Mouse (Mus musculus) heart, adult 9 months (tissue): Measurements from ENCODE around the gene Met.

ENCODE experiments used
- DNase-seq, 2 experiments: peaks; one replicate each; pipeline ENCODE4 v3.0.0; 2022; ENCODE audit warnings: low spot score in 2 of 2

The Met gene

DNA sequence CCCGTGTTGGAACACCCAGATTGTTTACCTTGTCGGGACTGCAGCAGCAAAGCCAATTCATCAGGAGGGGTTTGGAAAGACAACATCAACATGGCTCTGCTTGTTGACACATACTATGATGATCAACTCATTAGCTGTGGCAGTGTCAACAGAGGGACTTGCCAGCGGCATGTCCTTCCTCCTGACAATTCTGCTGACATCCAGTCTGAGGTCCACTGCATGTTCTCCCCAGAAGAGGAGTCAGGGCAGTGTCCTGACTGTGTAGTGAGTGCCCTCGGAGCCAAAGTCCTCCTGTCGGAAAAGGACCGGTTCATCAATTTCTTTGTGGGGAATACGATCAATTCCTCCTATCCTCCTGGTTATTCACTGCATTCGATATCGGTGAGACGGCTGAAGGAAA is 27.9 kb downstream of the Met start:
- no peak for DNase-seq

DNA sequence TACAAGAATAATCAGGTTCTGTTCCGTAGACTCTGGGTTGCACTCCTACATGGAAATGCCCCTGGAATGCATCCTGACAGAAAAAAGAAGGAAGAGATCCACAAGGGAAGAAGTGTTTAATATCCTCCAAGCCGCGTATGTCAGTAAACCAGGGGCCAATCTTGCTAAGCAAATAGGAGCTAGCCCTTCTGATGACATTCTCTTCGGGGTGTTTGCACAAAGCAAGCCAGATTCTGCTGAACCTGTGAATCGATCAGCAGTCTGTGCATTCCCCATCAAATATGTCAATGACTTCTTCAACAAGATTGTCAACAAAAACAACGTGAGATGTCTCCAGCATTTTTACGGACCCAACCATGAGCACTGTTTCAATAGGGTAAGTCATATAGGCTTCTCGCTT is 28.5 kb downstream of the Met start:
- no peak for DNase-seq

DNA sequence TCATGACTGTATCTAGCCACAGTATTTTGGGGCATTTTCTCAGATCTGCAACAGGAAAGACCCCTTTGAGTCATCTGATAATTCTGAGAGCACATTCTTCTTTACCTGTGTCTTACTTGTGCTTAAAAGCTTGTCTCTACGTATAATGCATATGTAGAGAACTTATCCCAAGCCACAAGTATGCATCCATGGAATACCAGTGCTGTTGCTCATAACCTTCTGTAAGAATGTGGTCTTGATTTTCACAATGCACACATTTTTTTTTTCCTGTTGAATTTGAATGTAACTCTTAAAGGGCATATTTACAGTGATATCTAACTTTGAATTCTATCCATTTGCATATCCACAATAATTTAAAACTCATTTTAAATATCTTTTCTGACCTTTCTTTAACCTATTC is 31.8 kb downstream of the Met start:
- no peak for DNase-seq

DNA sequence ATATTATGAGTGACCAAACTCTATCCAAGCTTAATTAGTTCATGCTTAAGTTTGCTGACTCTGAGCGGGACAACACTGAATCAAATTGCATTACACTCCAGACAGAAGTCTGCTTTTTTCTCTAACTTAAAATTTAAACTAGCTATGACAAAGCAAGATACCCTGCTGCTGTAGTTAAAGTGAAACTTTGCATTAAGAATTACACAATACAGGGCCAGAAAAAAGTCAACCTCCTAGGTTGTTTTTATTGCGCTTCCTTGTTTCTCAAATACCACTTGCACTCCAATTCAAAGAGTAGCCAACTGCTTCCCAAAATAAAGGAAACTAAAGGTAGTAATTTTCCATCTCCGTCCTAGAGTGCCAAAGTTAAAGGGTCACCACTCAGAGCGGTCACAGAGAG is 33.8 kb downstream of the Met start:
- no peak for DNase-seq

DNA sequence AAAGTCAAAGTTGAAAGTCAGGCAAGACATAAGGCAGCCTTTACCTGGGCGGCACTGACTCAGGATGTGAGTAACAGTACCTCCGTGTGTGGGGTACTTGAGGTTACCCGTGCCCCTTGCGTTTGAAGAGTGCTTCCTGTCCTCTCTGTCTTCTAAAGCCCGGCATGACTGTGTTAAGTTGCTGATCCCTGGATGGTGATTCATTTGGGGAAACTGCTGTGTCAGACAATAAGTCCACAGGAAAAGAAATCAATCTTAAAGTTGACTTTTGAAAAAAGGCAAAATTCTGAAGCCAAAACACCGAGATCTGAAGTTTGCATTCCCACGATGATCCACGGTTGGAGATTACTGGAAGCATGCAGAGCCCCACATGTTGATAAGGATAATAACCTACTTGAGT is 35.2 kb downstream of the Met start:
- DNase-seq = no peak

DNA sequence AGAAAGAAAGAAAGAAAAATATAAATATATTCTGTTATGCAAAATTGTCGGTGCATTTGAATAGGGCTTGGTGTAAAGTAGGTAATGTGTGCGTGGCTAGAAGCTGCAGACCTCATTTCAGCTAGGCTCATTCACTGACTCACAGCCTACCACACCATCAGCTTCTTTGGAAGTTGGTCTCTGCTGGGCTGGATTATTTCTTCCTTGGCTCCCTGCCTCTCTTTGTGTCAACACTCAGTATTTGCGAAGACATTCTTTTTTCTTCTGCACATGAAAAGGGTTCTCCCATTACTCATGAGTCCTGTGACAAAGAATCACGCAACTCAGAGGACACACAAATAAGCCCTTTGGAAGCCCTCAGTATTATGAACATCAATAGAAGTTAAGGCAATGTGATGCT is 37.8 kb downstream of the Met start:
- no peak for DNase-seq

DNA sequence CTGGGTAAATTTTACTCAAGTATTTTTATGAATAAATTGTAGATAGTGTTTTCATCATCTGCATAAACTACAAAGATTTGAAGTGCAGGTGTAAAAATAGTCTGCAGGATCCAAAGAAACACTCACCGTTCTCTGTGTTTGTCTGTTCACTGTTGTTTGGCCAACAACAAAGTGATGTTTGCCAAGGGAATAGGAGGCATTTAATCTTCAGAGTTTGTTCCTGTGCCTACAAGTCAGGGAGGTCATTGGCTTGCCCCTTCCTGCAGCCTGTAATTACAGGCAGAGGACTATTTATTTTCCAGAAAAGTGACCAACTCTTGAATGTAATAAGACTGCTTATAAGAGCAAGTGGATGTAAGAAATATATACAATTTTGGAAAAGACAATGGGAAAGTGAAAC is 38.7 kb downstream of the Met start:
- no peak for DNase-seq

DNA sequence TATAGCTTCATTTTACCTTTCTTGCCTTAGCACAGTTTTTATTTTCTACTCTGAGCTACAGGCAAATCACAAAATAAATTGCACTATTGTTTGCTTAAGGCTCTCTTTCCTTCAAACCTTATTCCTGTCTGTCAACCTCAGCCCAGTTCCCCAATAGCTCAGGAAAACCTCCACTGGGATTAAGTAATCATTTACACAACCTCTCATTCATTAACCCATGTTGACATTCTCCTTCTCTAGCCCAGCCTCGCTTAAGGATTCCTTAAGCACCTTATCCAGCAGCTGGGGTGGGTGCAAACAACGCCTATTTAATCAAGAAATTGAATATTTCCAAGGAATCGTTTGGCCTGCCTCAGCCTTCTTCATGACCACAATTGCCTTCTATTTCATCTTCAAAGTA is 40.1 kb downstream of the Met start:
- DNase-seq = no peak

DNA sequence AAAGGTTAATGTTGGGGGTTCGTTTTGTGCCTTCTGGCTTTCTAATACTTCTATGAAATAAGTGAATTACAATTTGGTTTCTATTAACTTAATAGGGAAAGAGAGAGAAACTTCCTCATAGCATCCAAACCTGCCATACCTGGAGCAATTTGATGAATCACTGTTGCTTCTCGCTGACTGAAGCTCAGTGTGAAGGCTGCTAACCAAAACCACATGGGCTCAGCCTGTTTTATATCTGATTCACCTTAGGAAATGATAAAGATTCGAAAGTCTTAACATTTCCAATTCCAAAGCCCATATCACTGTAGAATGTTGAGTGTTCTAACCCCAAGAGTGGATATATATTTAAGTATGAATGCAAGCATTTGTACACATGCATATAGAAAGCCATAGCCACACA is 41.9 kb downstream of the Met start:
- no peak for DNase-seq

DNA sequence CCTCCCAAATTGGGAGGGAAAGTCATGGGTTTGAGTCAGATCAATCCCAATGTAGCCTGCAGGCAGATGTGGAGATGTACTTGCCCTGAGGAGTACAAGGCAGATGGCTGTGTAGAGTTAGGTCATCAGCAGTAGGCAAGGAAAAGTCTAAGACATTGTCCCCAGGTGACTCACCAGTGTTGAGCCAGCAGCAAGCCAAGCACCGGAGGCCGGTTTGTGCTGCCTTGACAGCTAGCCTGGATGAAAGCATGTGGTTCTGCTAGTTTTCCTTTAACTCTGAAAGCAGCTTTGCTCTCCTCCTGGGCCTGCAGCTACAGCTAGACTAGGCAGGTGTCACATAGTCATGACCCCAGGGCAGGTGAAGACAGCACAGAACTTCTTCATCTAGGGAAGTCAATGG is 43.2 kb downstream of the Met start:
- no peak for DNase-seq

DNA sequence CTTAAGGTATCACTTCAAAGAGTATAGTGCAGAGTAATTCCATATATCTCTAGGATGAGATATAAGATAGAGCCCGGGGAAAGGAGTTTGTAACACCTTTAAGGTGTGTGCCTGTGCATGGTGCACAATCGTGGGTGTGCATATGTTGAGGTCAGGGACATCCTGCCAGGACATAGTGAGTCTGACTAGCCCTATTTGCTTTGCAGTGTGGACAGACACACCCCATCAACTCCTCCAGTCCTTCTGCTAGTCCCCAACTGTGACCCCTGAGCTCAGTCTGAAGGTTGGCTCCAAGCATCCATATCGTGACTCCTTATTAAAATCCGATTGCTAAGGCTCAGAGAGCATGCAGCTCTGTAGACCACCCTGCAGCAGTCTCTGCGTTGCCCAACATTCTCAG is 44.6 kb downstream of the Met start:
- DNase-seq = no peak

DNA sequence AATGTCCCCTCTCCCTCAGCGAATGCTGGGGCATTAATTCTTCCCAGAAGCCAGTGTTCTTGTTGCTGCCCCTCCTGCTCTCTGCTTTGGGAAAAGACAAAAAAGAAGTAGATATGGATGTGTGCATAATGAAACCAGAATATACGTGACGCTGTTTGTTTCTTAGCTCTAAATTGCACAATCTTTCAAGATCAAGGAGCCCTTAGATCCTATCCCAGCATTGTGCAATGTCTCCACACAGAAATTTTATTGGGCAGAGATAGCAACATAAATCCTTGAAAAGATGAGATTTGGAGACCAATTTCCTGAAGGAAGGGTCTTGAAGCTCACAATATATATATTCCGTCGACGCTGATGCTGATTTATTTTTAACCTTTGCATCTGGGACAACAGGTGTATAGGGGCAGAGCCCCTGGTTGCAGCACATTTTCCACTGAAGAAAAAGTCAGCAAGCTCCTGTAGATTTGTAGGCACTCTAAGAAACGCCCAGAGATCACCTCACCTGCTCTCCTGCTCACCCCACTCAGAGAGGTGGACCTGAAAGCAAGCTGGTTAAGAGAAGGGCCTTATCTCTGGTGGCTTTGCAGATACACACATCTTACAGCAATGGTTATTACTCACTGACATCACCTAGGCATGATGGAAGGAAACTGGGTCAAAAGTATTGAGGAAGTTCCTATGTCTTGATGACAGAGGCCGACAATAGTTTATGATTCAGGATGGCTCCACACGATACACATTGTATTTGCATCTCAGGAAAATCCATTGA is 45.2 kb downstream of the Met start:
- no peak for DNase-seq

DNA sequence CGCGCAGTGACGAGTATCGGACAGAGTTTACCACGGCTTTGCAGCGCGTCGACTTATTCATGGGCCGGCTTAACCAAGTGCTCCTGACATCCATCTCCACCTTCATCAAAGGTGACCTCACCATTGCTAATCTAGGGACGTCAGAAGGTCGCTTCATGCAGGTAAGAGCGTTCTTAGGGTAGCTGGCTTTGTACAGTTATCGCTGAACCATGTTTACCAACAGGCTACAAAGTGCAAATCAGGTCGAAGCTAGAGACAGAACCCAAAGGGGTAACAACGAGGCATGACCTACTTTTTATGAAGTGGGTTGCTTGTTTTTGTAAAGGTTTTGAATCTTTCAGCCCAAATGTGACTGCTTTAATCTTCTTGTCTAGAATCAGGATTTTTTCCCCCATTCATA is 49.8 kb downstream of the Met start:
- DNase-seq = no peak

DNA sequence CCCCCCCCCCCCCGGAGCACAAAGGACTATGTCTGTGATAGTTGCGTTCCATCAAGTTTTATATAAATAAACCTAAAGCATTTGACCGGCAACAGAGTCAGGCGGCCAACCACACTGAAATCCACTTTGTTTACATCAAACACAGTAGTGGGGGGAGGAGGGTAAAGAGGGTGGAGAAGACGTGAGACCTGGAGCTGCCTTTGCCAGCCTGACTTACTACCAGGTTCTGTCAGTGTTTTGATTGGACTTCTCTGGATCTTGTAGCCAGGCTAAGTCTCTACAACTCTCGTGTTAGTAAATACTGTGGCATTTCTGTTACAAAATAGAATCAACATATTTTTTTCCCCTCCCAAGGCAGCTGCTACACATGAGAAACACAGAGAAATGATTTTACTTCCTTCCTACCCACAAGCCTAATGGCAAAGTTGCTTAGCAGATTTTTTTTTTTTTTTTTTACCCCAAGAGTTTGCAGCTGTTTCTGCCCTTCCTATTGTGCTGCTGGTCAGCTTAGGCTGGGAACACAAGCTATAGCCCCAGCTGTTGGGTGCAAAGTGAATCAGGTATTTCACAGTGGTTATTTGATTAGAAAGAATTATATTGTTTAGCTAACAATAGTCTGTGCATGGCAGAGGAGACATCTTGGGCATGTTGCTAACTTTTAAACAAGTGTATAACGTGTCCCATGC is 52.3 kb downstream of the Met start:
- no peak for DNase-seq

DNA sequence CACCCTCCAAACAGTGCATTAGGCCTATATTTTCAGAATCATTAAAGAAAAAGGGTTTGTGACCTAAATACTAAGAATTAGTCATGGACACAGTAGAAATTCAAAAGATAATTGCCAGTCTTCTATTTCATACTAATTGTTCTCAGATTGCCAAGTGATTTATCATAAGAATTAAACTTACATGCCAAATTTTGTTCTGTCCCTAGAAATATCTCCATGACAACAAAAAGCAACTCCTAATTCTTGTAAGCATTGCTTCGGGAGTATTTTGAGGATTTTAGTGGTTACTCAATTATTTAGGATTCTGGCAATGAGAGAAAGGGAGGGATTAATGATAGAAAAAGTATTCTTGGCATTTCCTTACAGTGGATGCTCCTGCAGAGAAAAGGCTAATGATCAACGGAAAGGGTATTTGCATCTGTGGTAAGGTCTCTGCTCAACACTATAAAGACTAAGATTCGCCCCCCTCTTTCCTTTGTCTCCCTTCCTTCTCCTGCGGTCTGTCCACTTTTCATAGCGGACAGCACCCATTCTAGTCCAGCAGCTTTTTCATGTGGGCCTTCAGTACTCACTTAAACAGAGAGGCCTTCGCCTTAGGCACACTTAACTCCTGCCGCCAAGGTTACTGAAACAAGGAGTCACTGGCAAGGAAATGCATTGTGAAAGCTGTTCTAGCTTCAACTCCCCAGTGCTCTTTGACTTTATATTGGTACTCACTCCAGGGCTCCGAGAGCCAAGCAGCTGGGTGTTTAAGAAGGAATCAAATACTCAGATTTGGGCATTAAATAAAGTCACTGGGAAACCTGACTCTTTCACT is 58.5 kb downstream of the Met start:
- no peak for DNase-seq

DNA sequence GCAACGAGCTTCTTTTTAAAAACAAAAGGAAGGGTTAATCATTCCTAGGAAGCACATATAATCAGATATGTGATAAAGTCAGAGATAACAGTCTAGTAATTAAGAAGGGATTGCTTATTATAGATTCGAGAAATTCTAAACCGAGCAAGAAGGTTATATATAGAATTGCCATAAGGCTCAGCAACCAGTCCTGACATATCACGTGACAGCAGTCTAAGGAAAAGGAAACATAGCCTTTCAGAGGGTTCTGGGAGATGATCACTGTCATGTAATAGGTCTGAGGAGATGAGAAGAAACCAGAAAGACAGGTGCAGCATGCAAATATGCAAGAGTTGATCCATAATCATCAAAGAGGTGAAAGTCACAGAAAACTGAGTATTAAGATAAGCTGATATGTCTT is 59.3 kb downstream of the Met start:
- DNase-seq = no peak

DNA sequence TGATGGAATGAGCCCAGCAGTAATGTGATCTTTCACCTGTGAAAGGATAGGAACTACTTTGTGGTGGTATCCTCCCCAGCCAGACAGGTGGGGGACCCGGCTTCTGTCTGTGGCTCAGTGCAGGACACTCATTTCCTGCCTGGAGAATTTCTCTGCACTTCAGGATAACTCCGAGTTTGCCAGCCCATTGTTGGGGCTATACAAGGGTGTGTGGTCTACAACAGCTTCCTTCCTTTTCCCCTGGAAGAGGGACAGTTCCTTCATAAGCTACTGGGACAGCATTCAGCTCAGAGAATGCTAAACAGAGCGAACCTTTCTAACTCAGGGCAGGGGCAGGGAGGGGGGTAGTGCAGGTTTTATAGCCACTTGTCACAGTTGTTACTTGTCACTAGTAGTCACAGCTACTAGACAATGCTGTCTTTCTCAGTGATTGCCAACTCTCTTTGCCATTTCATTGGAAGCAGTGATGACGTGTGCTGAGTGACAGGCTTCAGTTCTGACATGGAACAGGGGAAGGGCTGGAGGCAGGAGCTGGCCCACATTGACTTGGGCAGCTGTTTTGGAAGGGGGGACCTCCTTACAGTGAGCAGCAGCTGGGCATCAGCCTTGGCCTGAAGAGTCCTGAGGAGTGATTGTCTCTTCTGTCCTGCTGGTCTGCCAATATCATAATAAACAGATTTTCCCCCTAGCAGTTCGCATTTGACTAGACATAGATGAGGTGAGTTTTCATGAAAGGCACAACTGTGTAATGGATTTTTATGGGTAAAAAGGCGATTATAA is 66.1 kb downstream of the Met start:
- DNase-seq = peak in 1 of 2 experiments; percentile 15

DNA sequence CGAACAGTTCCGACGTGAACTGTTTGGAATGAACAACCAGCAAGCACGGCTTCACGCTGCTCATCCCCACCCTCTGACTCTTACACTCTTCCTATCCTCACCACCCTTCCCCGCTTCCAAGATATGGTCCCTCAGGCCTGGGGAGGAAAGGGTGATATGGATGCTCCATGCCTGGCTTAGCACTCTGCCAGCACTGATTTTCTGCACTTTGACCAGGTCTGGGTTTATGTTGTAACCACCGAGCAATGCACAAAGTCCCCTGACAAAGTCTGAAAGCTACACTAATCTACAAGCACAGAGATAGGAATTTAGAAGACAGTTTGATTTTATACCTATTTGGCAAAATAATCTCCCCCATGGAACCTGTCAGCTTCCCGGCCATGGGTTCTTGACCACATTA is 78.0 kb downstream of the Met start:
- no peak for DNase-seq

DNA sequence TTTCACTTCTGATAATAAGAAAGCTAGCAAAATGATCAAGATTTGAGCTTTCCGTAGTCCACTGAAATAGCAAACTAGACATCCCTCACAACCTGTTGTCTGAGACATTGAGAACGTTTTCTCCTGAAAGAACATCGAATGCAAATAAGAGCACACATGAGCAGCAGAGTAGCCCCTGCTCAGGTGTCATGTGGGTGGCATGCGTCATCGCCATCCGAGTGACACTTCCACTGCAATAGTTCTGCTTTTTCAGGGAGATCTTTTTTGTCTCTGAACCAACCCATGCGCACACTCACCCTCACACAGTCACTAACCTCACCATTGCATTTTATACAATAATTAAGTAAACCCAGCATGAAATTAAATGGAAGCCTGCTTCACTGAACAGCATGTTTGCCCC is 78.8 kb downstream of the Met start:
- DNase-seq = no peak

DNA sequence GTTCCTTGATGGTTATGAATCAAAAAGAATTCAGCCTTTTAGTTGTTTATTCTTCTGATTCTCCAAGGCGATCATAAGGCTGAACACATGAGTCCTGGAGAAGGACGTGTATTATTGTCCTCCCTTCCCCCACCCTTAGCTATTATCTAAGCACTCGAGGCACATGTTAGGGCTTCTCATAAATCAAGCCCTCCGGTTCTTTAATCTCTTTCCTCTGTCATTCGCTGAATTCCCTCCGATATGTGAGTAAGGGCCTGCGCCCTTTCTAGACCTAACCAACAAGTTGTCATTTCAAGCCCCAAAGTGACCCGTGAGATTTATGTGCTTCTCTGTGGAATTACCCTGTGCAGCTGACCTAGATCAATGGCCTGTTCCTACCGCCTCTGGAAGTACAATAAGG is 81.9 kb downstream of the Met start:
- DNase-seq = no peak

DNA sequence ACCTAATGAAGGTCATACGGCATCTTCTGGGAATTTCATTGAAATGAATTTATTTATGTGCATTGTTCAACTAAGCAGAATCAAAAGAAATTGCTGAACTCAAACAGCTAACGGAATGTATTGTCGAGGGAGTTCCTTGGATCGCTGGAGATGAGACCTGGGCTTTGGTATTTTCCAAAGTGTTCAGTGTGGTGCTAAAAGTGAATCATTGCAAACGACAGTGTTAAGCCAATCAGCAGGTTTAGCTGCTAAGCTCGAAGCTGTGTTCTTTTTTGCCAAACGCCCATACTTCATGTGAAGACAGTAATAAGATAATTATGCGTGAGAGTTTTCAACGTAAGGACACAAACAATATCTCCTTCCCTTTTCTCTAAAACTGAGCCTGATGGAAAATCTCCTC is 82.7 kb downstream of the Met start:
- no peak for DNase-seq

DNA sequence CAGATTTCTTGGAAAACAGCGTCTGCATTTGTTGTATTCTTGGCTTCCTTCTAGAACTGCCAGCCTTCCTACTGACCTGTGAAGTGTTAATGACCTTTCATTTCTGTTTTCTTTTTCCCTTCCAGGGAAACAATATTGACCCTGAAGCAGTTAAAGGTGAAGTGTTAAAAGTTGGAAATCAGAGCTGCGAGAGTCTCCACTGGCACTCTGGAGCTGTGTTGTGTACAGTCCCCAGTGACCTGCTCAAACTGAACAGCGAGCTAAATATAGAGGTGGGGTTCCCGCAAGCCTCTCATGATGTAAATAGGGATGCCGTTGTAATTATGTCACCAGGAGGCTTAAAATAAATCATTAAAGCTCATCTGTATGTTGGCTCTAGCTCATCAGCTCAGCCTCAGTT is 83.2 kb downstream of the Met start:
- DNase-seq = peak in 1 of 2 experiments; percentile 26
